Mouse (Mus musculus): ENCODE results near the gene Slc6a18. TPM values are rescaled to one million over a fixed set of nuclear protein-coding genes. Genes with fewer than 3 reads are reported as not detected.
"Not testable (repeated sequence)": the region's sequence is repeated elsewhere in the genome, so short reads cannot be mapped to it uniquely, and the experiment has no call there.

Gene Slc6a18
- under 1 TPM in 1 of 2 experiments, not detected in 1; 0.07 TPM for total RNA-seq (2021)
- long read RNA-seq, experiment 1: 0 reads
- long read RNA-seq, experiment 2: 0 reads

DNA sequence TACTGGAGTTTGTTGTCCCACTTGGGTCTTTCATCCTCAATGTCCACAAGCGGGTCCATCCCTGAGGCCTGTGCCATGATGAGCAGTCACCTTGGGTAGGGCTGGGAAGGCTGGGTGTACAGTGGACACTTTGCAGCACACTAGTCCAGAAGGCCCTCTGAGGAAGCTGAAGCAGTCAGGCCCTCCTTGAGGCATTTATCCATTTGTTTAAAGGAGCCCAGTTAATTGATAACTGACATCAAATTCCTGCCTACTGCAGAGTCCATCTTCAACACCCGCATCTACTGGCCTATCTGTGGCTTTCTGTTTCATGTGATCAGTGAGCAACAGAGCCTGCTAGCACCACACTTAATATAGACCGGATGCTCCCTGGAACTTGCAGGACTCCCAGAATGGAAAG is at the start of gene Slc6a18:
TSS of gene Slc6a18 (minus strand) at position 171 of the 400 bp plus-strand sequence.
- DNase-seq (ENCODE audit: low spot score in 2 of 2): no peak

- no peak for DNase-seq (ENCODE audit: low spot score in 2 of 2)
Measured at GRCm38 (mm10) chr13:73725315-73725714, 47.5 kb upstream of the Slc6a18 start.

DNA sequence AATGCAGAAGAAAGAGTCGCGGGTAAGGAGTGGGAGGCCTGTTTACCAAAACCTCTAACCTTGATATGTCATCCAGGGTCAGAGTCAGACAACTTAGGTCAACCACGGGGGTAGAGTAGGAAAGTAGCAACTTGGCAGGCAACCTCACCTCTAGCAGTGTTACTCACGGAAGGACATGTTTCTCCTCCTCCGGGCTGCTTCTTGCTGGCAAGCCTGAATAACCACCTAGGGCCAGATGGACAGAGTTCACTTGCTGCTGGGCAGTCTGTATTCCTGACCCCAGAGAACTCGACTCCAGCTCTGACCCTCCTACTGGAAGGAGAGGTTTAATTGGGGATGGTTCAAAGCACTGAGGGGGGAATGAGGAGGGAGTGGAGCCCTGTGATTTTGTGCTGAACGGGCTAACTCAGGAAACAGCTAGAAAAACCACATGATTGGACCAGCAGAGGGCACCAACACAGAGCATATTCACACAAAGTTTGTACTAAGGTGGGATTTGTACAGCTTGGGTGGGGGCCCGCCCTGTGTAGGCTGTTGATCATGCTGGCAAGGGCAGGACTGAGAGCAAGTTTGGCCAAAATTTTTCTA is 45.4 kb upstream of the Slc6a18 start:
- peak; percentile 39 to 55 for DNase-seq (ENCODE audit: low spot score in 2 of 2)

DNA sequence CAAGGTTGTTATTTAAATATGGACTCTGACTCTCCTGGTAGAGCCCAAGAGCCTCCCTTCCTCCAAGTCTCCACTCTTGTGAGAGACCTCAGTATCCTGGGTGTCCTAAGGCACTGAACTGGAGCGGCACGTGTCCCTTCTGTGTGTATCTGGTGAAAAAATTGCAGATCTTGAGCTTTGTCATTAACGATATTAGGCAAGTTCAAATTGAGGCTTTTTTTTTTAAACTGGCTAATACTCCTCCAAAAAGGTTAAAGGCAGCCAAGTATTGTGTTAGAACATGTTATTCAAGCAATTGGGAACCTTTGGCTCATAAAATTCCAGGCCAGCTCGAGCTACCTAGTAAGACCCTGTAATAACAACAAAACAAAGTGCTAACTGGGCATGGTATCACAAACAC is 42.4 kb upstream of the Slc6a18 start:
- no peak for DNase-seq (ENCODE audit: low spot score in 2 of 2)

DNA sequence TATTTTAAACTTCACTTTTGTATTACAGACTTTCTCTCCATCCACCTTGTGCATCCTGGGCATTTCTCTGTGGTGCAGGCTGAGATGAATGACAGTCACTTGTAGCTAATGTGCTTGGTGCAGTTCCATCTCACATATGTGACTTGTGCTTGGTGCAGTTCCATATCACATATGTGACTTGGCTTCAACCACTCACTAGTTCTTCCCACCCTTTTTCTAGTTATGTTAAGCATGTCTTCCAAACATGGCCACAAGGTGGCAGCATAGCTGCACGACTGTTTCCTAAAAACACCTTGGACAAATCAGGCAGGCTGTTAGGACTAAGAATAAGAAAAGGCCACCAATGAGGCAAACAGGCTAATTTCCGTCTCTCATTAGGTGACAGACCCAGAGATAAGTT is 40.4 kb upstream of the Slc6a18 start:
- peak; percentile 82 to 83 for DNase-seq (ENCODE audit: low spot score in 2 of 2)

DNA sequence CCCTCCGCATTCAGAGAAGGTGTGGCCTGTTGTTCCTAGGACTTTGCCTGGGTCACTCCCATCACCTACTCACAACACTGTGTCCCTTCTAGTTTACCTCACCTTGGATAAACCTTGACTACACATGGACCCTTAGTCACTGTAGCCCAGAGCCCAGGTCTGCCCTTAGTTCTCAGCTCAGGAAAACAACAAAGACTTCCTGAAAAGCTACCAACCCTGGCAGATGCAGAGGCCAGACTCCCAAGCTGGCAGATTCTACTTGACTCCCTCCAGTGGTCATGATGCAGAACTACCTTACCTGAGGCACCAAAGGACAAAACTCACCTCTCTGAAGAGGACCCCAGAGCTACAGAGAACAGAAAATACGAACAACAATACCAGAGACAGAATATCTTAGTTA is 36.2 kb upstream of the Slc6a18 start:
- DNase-seq (ENCODE audit: low spot score in 2 of 2): no peak

DNA sequence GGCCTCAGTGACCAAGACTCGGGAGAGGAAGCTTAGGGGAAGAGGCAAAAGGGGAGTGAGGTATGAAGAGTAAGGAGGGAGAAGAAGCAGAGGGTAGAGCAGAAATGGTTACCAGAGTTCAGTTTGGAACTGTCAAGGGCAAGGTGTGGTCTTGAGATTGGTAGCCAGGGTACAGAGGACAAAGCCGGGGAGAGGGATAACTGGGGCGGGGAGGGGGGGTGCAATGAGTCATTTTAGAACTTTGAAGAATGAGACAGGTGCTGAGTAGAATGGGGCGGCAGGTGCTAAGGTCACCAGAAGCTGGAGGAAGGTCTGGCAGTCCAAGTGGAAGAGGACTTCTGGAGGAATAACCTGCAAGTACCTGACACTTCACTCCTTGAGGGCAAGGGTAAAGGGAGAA is 35.4 kb upstream of the Slc6a18 start:
- no peak for DNase-seq (ENCODE audit: low spot score in 2 of 2)

DNA sequence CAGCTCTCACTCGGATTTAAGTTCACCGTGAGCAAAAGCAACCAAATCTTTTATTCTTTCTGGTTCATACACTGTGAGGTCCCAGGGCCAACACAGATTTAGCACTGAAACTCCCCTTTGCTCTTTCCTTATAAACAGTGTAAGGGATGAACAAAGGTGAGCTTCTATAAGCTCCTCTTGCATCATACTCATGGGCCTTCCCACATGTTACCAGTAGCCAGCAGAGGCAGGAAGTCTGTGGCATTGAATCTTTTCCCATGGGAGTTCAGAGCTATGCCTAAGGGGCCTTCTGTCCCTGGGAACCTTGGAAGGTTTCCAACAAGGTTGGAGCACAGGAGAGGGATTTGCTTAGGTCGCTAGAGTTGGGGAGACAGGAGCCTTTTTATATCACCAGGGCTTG is 34.4 kb upstream of the Slc6a18 start:
- no peak for DNase-seq (ENCODE audit: low spot score in 2 of 2)

GRCm38 (mm10) chr13:73711803-73712202 is 34.0 kb upstream of the Slc6a18 start:
- no peak for DNase-seq (ENCODE audit: low spot score in 2 of 2)

DNA sequence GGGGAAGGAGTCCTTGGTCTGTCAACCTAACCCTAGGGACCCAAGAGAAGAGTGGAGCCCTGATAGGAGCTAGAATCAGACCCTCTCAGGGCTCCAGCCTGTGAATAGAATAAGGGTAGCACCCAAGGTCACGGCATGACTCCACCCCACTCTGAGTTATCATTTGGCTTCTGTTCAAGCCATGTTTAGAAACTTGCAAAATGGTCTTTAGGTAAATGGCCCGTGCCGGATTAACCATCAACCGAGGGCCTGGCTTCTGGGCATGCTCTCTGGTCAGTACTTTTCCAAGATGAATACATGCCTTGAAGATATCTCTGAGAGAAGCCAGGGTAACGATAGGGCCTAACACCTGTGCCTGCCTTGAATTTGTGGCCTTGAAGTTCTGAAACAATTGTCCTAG is 33.4 kb upstream of the Slc6a18 start:
- no peak for DNase-seq (ENCODE audit: low spot score in 2 of 2)

- DNase-seq (ENCODE audit: low spot score in 2 of 2): no peak
Measured at GRCm38 (mm10) chr13:73709491-73709890, 31.7 kb upstream of the Slc6a18 start.

GRCm38 (mm10) chr13:73704694-73705325 is 27.0 kb upstream of the Slc6a18 start, which contains the start of gene Slc6a19:
Gene Slc6a19, minus strand, starts transcription at chr13:73704865.
- no peak for DNase-seq (ENCODE audit: low spot score in 2 of 2)

DNA sequence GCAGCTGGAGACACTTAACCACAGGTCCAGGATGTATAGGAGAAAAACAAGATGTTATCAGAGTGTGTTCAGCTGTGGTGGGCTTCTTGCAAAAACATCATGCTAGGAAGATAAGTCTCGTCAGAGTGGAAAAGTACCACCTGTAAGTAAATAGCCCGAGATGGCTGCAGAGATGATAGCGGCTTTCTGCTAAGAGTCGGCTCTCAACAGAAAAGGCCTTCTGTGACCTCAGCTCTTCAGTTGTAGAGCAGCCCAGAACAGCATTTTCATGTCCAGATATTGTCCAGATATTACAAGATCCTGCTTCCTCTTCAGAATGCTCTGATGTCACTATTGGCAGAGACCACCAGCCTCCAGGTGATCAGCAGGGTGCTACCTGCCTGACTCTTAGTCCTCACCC is 25.7 kb upstream of the Slc6a18 start:
- not testable (repeated sequence) for DNase-seq (ENCODE audit: low spot score in 2 of 2)

DNA sequence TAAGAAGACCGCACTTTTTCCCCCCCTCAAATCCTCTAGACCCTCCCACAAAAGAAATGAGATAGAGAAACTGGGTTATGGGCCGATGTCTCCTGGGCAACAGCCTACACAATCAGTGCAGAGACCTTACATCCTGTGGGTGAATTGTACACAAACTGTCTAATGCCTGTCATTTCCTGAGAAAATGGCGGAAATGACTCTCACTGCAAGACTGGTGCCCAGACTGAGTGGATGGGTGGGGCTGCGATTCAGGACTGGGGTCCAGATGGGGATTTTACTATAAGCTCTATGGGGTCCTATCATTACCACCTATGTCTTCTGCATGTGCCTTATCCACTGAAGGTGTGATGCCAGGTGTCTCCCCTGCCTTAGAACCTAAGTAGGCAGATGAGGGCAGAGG is 25.0 kb upstream of the Slc6a18 start:
- DNase-seq (ENCODE audit: low spot score in 2 of 2): no peak

DNA sequence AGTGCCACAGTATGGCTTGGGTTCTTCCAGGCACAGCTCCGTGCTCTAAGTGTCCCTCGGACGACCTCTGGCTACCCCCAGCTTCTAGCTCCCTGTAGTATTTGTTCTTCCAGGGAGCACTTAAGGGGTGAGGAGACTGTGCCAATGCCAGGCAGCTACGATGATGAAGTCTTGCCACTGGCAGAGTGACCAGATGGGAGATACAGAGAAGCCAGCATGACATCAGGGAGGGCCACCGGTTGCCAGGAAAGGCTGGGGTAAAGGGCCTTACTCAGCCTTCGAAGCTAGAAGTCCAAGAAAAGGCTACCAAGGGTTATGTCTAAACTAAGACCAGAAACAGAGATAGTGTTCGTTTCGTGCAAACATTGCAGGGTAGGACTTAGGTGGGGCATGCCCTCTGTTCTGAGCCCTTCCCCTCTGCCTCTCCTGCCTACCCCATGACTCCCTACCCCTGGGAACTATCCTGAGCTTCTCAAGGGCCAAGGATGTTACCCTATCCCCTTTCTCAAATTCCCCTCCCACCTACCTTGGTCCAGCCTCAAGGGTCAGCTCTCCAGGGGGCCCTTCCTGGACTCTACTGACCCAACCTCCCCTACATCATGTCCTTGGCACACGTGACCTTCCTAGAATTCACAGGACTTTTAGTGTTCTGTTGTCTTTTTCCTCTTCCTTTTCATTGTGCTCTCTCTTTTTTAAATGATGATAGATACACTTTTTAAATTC is 23.5 kb upstream of the Slc6a18 start:
- no peak for DNase-seq (ENCODE audit: low spot score in 2 of 2)

DNA sequence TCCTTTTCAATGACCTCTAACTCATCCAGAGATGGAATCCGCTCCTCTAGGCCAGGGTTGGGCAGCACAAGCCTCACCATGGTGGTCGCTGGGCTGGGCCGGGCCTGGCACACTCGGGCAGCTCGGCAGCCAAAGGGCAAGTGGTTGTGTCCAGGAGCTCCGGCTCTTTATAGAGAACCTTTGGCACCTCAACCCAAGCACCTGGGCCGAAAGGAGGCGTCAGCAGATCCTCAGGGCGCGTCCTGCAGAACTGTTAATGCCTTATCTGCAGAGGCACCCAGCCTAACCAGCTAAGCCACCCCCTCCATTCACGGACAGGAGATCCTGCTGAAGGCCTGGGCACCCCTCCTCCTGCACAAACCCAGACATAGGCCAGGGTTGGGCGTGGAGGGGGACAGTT is 22.7 kb upstream of the Slc6a18 start:
- no peak for DNase-seq (ENCODE audit: low spot score in 2 of 2)

DNA sequence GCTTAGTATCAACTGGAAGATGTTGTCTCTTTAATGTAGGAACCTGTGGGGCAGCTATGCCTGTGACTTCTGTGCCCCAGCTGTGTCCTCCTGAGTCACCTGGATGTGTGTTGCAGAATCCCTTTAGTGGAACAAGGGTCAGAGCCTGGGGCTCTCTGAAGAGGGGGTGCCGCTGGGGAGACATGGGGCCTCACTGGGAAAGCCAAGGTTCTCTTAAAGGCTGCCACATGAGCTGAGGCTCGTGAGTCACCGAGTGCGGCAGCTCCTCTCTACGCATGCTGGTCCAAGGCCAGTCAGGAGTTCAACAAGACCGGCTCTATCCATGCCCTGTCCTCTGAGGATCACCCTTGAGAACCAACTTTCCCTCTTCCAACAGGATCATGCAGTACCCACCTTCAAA is 21.9 kb upstream of the Slc6a18 start:
- peak in 1 of 2 experiments; percentile 21 for DNase-seq (ENCODE audit: low spot score in 2 of 2)

GRCm38 (mm10) chr13:73696529-73696928 is 18.7 kb upstream of the Slc6a18 start:
- DNase-seq (ENCODE audit: low spot score in 2 of 2): no peak

DNA sequence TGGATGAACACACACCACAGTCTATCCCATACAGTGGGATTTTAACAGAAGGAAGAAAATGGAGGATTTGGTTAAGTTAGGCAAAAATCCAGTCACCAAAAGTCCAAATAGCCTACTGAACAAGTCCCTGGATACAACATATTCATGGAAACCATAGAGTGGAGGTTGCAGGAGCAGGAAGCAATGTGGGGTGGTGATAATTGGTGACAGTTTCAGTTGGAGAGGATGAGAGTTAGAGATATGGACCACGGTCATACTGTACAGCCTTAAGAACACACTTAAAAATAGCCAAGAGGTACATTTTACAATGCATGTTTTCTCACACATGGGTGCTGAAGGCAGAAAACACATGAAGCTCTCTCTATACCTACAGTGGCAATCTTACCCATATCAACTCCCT is 17.1 kb upstream of the Slc6a18 start:
- no peak for DNase-seq (ENCODE audit: low spot score in 2 of 2)

- DNase-seq (ENCODE audit: low spot score in 2 of 2): no peak
Measured at GRCm38 (mm10) chr13:73693333-73693732, 15.5 kb upstream of the Slc6a18 start.

DNA sequence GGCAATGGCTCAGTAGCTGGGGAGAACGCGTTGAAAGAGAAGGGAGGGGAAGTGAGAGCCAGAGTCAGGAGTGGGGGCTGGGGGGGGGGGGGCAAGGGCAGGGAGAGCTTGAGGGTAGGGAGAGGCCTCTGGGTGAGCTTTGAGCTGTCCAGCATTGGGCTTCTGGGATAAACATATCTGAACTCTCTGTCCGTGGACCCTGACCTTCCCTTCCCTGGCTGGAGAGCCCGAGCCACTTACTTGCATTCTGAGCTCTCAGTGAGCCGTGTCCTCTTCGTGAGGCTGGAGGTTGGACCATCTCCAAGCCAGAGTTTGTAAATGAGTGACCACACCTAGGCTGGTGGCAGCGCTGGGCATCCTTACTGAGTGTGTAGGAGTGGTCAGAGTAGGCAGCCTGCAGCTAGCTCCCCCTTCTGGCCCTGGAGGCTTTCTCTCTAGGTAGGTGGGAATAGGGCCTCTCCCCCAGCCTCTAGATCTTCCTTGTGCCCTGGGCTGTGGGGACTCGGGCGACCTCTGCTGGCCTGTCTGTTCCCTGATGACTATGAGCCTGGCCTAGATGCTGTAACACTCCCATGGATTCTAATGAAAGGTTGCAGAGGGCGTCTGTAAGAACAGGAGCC is 14.5 kb upstream of the Slc6a18 start:
- peak; percentile 67 to 68 for DNase-seq (ENCODE audit: low spot score in 2 of 2)

- DNase-seq (ENCODE audit: low spot score in 2 of 2): no peak
Measured at GRCm38 (mm10) chr13:73688934-73689333, 11.1 kb upstream of the Slc6a18 start.
